Mouse (Mus musculus) small intestine, adult 2 months (tissue): ENCODE measurements at regions not wholly inside any gene's neighbourhood (a gene's known extent, or its start where the extent isn't known, plus 50 kb on each side); places are given as distances from the start of the nearest gene placed in this dataset.

ENCODE experiments used
- CTCF ChIP-seq: fragments of 200-500 bp; IDR thresholded peaks from 2 replicates; pipeline ENCODE4 v1.5.1; 2012; ENCODE audit warnings: low read depth, mild to moderate bottlenecking, control low read depth, inconsistent platforms, low read length, moderate library complexity, mixed read lengths; ENCODE audit not compliant: insufficient replicate concordance, insufficient read length; ENCODE audit errors: extremely low read depth
- POLR2A ChIP-seq: fragments of 200-500 bp; IDR thresholded peaks from 2 replicates; pipeline ENCODE4 v1.6.1; 2012; ENCODE audit warnings: low read depth, mild to moderate bottlenecking, control low read depth, inconsistent platforms, low read length, moderate library complexity

- TF ChIP-seq CTCF, result no peak
- no peak for TF ChIP-seq POLR2A
Observed at GRCm38 (mm10) chr12:13921066-13921465, 230.8 kb downstream of the Fam84a start.
